Mouse (Mus musculus) forebrain, embryonic 12.5 days (tissue): ENCODE results near the gene Mtmr3. TPM values are rescaled to one million over a fixed set of nuclear protein-coding genes. Genes with fewer than 3 reads are reported as not detected.
"Not testable (repeated sequence)": the region's sequence is repeated elsewhere in the genome, so short reads cannot be mapped to it uniquely, and the experiment has no call there.

Experiments used
- ATAC-seq: fragments of 200-750 bp; cut with Nextera tagmentation; 2 replicates; pipeline ENCODE4 v1.8.0; 2017; ENCODE audit warnings: moderate TSS enrichment; ENCODE audit not compliant: low FRiP score
- H3K27ac ChIP-seq: fragments of 300-500 bp; sonication (generic); 2 replicates; pipeline ENCODE4 v1.5.1; 2016; ENCODE audit warnings: mild to moderate bottlenecking
- H3K27me3 ChIP-seq: fragments of 300-500 bp; sonication (generic); 2 replicates; pipeline ENCODE4 v1.6.1; 2016; ENCODE audit warnings: mild to moderate bottlenecking
- H3K36me3 ChIP-seq: fragments of 300-500 bp; sonication (generic); replicated peaks from 2 replicates; pipeline ENCODE4 v1.6.1; 2016; ENCODE audit warnings: mild to moderate bottlenecking
- H3K4me1 ChIP-seq: fragments of 300-500 bp; sonication (generic); 2 replicates; pipeline ENCODE4 v1.6.1; 2016
- H3K4me2 ChIP-seq: fragments of 300-500 bp; sonication (generic); 2 replicates; pipeline ENCODE4 v1.6.1; 2016; ENCODE audit warnings: mild to moderate bottlenecking, moderate library complexity
- H3K4me3 ChIP-seq: fragments of 300-500 bp; sonication (generic); replicated peaks from 2 replicates; pipeline ENCODE4 v1.5.1; 2016; ENCODE audit warnings: mild to moderate bottlenecking
- H3K9ac ChIP-seq: fragments of 300-500 bp; sonication (generic); 2 replicates; pipeline ENCODE4 v1.6.1; 2016; ENCODE audit warnings: mild to moderate bottlenecking
- H3K9me3 ChIP-seq: fragments of 300-500 bp; sonication (generic); 2 replicates; pipeline ENCODE4 v1.6.1; 2016
- WGBS: fragments of 180-500 bp; shearing (Covaris S2); methylation state at CpG from one replicate; pipeline ENCODE4 v1.1.7; 2016; 5-methylcytosine and 5-hydroxymethylcytosine counted together
- polyA plus RNA-seq: library from polyadenylated mRNA; unstranded; fragments of >200 nt; fragmentation: Nextera tagmentation; extraction: Ambion mirVana; gene quantifications from 2 replicates; pipeline ENCODE4 v1.2.1, GENCODE M21; 2016

Gene Mtmr3
- polyA plus RNA-seq, 1 experiment from 2014 or later: 46.5 TPM

GRCm38 (mm10) chr11:4545401-4545800 lies 49.3 kb downstream of the Mtmr3 start:
- 57% methylated on average over 4 of the region's 4 CpGs for WGBS
- no peak for ATAC-seq

GRCm38 (mm10) chr11:4544627-4544921 lies 50.1 kb downstream of the Mtmr3 start:
- H3K4me1 ChIP-seq, H3K9ac ChIP-seq, H3K4me2 ChIP-seq, H3K27me3 ChIP-seq, H3K27ac ChIP-seq, H3K4me3 ChIP-seq, ATAC-seq, H3K9me3 ChIP-seq, H3K36me3 ChIP-seq: not testable (repeated sequence)
- 81% methylated on average over 1 of the region's 1 CpGs for WGBS

More at GRCm38 (mm10) chr11:4545401-4545800, 49.3 kb downstream of the Mtmr3 start:
- no peaks in the 10 kb centered on the region for H3K4me1 ChIP-seq
- no peak overlapping the region for H3K9ac ChIP-seq
- no peaks in the 10 kb centered on the region for H3K27me3 ChIP-seq
- H3K9me3 ChIP-seq: no peaks in the 10 kb centered on the region
- no peak overlapping the region for H3K4me3 ChIP-seq
- H3K4me2 ChIP-seq: no peak overlapping the region
- no peaks in the 10 kb centered on the region for H3K36me3 ChIP-seq
- H3K27ac ChIP-seq: no peak overlapping the region

- 85% methylated on average over 7 of the region's 7 CpGs for WGBS
- H3K9ac ChIP-seq: no peak overlapping the region
- no peak for ATAC-seq
- no peaks in the 10 kb centered on the region for H3K9me3 ChIP-seq
- H3K27ac ChIP-seq: no peak overlapping the region
- H3K27me3 ChIP-seq: no peaks in the 10 kb centered on the region
- no peak overlapping the region for H3K4me3 ChIP-seq
- H3K36me3 ChIP-seq: no peaks in the 10 kb centered on the region
- H3K4me1 ChIP-seq: no peaks in the 10 kb centered on the region
- no peak overlapping the region for H3K4me2 ChIP-seq
Measured at GRCm38 (mm10) chr11:4543746-4544626, 50.7 kb downstream of the Mtmr3 start.

GRCm38 (mm10) chr11:4543040-4543551 lies 51.6 kb downstream of the Mtmr3 start:
- no peak for ATAC-seq
- WGBS: 97% methylated on average over 2 of the region's 2 CpGs
- H3K27ac ChIP-seq: no peak overlapping the region
- H3K4me3 ChIP-seq: no peak overlapping the region
- no peak overlapping the region for H3K4me2 ChIP-seq
- H3K27me3 ChIP-seq: no peaks in the 10 kb centered on the region
- no peaks in the 10 kb centered on the region for H3K36me3 ChIP-seq
- H3K9ac ChIP-seq: no peak overlapping the region
- H3K9me3 ChIP-seq: no peaks in the 10 kb centered on the region
- H3K4me1 ChIP-seq: no peaks in the 10 kb centered on the region

GRCm38 (mm10) chr11:4536645-4537044 lies 58.0 kb downstream of the Mtmr3 start:
- no peaks in the 10 kb centered on the region for H3K4me1 ChIP-seq
- no peak overlapping the region for H3K27ac ChIP-seq
- no peak overlapping the region for H3K4me2 ChIP-seq
- H3K36me3 ChIP-seq: no peaks in the 10 kb centered on the region; the same call in 1 of the 2 replicates
- H3K9ac ChIP-seq: no peak overlapping the region
- no peak for ATAC-seq
- no peaks in the 10 kb centered on the region for H3K27me3 ChIP-seq
- H3K4me3 ChIP-seq: no peak overlapping the region
- 94% methylated on average over 1 of the region's 1 CpGs for WGBS
- no peaks in the 10 kb centered on the region for H3K9me3 ChIP-seq

- Histone ChIP-seq H3K4me3 (no peak overlapping the region), H3K27ac (no peak overlapping the region), H3K4me2 (no peak overlapping the region), H3K36me3 (peaks cover 37% of the 10 kb centered on the region), H3K4me1 (no peaks in the 10 kb centered on the region), H3K9me3 (no peaks in the 10 kb centered on the region), H3K9ac (no peak overlapping the region), H3K27me3 (no peaks in the 10 kb centered on the region)
- 95% methylated on average over 3 of the region's 3 CpGs for WGBS
- no peak for ATAC-seq
Measured at GRCm38 (mm10) chr11:4527132-4527531, 67.5 kb downstream of the Mtmr3 start.

- Histone ChIP-seq H3K27me3 (no peaks in the 10 kb centered on the region), H3K4me3 (no peak overlapping the region), H3K36me3 (peaks cover 48% of the 10 kb centered on the region), H3K9ac (no peak overlapping the region), H3K4me2 (no peak overlapping the region), H3K9me3 (no peaks in the 10 kb centered on the region), H3K4me1 (no peaks in the 10 kb centered on the region), H3K27ac (no peak overlapping the region)
- WGBS: 91% methylated on average over 6 of the region's 6 CpGs
- ATAC-seq: no peak
Measured at GRCm38 (mm10) chr11:4522142-4522664, 72.5 kb downstream of the Mtmr3 start.

- Histone ChIP-seq H3K4me2 (no peak overlapping the region), H3K9ac (no peak overlapping the region), H3K27me3 (no peaks in the 10 kb centered on the region), H3K4me3 (no peak overlapping the region), H3K4me1 (no peaks in the 10 kb centered on the region), H3K36me3 (peaks cover 55% of the 10 kb centered on the region), H3K9me3 (no peaks in the 10 kb centered on the region), H3K27ac (no peak overlapping the region)
- WGBS: 81% methylated on average over 7 of the region's 7 CpGs
- no peak for ATAC-seq
Measured at GRCm38 (mm10) chr11:4518981-4519380, 75.7 kb downstream of the Mtmr3 start.

- no peak for ATAC-seq
- H3K36me3 ChIP-seq: peaks cover 44% of the 10 kb centered on the region
Measured at GRCm38 (mm10) chr11:4507421-4507820, 87.2 kb downstream of the Mtmr3 start.

GRCm38 (mm10) chr11:4506486-4506885 lies 88.2 kb downstream of the Mtmr3 start:
- Histone ChIP-seq H3K9me3 (no peaks in the 10 kb centered on the region), H3K36me3 (peaks cover 44% of the 10 kb centered on the region), H3K4me1 (no peaks in the 10 kb centered on the region), H3K9ac (no peak overlapping the region), H3K4me2 (no peak overlapping the region), H3K4me3 (no peak overlapping the region), H3K27ac (no peak overlapping the region), H3K27me3 (no peaks in the 10 kb centered on the region)
- 87% methylated on average over 2 of the region's 2 CpGs for WGBS
- ATAC-seq: no peak

More at GRCm38 (mm10) chr11:4507421-4507820, 87.2 kb downstream of the Mtmr3 start:
- no peak overlapping the region for H3K4me2 ChIP-seq
- H3K9ac ChIP-seq: no peak overlapping the region
- H3K4me1 ChIP-seq: no peaks in the 10 kb centered on the region
- no peaks in the 10 kb centered on the region for H3K9me3 ChIP-seq
- H3K27me3 ChIP-seq: no peaks in the 10 kb centered on the region
- 77% methylated on average over 2 of the region's 2 CpGs for WGBS
- H3K27ac ChIP-seq: no peak overlapping the region
- no peak overlapping the region for H3K4me3 ChIP-seq

GRCm38 (mm10) chr11:4502206-4502605 lies 92.5 kb downstream of the Mtmr3 start:
- no peak overlapping the region for H3K4me3 ChIP-seq
- WGBS: 89% methylated on average over 2 of the region's 2 CpGs
- H3K9me3 ChIP-seq: no peaks in the 10 kb centered on the region
- no peak for ATAC-seq
- H3K36me3 ChIP-seq: peaks cover 53% of the 10 kb centered on the region
- no peaks in the 10 kb centered on the region for H3K27me3 ChIP-seq
- no peak overlapping the region for H3K27ac ChIP-seq
- H3K4me1 ChIP-seq: no peaks in the 10 kb centered on the region
- no peak overlapping the region for H3K4me2 ChIP-seq
- no peak overlapping the region for H3K9ac ChIP-seq

- H3K36me3 ChIP-seq: peaks cover 52% of the 10 kb centered on the region
- no peak overlapping the region for H3K9ac ChIP-seq
- 95% methylated on average over 4 of the region's 4 CpGs for WGBS
- no peak for ATAC-seq
- no peak overlapping the region for H3K4me3 ChIP-seq
- no peaks in the 10 kb centered on the region for H3K4me1 ChIP-seq
- H3K4me2 ChIP-seq: no peak overlapping the region
- no peaks in the 10 kb centered on the region for H3K27me3 ChIP-seq
- H3K9me3 ChIP-seq: no peaks in the 10 kb centered on the region
- H3K27ac ChIP-seq: no peak overlapping the region
Measured at GRCm38 (mm10) chr11:4500826-4501225, 93.8 kb downstream of the Mtmr3 start.

GRCm38 (mm10) chr11:4500261-4500660 lies 94.4 kb downstream of the Mtmr3 start:
- 91% methylated on average over 1 of the region's 1 CpGs for whole genome bisulfite sequencing
- Histone ChIP-seq H3K36me3 (peaks cover 51% of the 10 kb centered on the region), H3K27me3 (no peaks in the 10 kb centered on the region), H3K4me3 (no peak overlapping the region), H3K9me3 (no peaks in the 10 kb centered on the region), H3K4me1 (no peaks in the 10 kb centered on the region), H3K27ac (no peak overlapping the region), H3K9ac (no peak overlapping the region), H3K4me2 (no peak overlapping the region)
- no peak for ATAC-seq
